Mouse (Mus musculus) left cerebral cortex, adult 11 months (tissue): ENCODE results near the gene Ptpdc1.

Experiments
- DNase-seq: peaks from one replicate; pipeline ENCODE4 v3.0.0; 2022; ENCODE audit warnings: low spot score

Gene Ptpdc1

DNA sequence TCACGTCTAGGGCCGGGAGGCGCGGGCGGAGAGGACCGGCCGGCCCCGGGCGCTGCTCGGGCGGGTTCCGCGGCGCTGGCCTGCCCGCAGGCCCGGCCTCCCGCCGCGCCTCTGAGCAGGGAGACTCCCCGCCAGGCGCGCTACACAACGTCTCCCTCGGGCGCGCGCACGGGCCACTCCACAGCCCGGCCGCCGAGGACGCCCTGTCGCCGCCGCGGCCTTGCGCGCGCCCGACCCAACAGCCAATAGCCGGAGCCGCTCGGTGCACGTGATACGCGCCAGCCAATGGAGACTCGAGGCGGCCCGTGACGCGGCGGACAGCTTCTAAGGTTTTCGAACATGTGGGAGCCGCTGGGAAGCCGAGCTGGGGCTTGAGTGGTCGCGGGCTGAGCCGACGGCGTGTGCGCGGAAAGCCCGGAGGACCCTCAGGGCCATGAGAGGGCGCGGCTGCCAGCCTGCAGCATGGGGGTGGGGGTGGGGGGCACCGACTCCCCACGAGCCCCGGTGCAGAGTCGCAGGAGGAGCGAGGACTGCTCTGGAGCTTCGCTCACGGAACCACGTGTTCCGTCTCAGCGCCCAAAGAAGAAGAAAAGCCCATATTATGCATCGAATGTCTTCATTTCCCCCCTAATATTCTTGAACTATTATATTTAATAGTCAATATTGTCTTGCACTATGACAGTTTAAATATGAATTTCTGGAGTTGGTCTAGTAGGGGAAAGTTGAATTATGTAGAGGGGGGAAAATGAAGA lies at the start of gene Ptpdc1:
Gene Ptpdc1, minus strand, starts transcription at position 232 of the 752 bp plus-strand sequence.
- DNase-seq = peak; percentile 96

DNA sequence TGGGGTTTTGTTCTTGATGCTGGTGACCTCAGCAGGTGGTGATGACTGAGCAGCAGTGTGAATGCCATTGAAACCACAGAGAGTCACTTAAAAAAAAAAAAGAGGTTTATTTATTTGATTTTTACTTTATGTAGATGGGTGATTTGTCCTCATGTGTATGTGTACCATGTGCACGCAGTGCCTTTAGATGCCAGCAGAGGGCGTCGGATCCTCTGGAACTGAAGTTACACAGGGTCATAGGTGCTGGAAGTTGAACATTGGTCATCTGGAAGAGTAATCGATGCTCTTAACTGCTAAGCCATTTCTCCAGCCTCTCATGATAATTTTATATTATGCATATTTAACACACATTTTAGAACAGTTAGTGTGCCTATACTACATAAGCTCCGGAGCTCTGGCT lies 49.1 kb upstream of the Ptpdc1 start:
- DNase-seq = no peak

DNA sequence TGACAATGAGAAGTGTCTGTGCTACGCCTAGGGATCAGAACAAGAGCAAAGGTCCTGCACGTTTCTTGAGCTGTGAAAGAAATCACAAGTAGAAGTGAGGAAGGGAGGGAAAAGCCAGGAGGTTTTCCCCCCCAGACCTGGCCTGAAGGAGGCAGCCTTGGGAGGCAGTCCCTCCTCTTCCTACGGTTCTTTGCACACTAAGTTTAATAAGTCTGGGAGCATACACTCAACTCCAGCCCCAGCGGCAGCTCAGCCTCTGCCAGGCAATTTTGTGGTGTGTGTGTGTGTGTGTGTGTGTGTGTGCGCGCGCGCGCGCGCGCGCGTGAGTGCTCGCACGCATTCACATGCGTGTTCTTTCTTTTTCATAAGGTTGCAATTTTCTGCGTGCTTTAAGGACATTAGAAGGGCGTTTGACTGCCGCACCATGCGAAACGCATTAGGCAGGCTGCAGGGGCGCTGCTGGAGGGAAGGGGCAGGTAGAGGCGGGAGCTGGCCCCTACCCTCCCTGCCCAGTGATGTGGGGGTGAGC lies 46.9 kb upstream of the Ptpdc1 start:
- DNase-seq = no peak

DNA sequence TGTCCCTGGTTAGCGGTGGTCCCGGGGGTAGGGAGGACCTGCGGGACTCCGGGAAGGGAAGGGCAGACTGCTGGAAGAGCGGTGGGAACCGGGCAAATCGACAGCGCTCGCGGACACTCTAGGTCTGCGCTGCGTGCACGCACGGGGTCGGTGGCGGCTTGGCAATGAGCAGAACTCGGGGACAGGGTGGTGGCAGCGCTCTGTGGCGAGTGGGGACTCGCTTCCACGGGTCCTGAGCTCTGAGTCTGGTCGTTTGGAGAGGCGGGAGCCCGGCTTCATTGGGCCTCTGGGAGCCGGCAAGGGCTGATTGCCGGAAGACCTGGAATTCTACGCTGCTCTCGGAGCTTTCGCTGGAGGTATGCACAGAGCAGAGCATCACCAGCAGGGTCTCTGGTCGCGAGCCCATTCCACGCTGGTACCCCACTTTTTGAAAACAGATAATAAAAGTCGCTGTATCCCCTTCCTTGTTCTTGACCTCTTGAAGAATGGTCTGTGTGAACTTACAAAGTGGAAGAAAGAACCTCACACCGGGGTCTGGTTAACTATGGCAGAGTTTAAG lies 43.6 kb upstream of the Ptpdc1 start:
- no peak for DNase-seq

DNA sequence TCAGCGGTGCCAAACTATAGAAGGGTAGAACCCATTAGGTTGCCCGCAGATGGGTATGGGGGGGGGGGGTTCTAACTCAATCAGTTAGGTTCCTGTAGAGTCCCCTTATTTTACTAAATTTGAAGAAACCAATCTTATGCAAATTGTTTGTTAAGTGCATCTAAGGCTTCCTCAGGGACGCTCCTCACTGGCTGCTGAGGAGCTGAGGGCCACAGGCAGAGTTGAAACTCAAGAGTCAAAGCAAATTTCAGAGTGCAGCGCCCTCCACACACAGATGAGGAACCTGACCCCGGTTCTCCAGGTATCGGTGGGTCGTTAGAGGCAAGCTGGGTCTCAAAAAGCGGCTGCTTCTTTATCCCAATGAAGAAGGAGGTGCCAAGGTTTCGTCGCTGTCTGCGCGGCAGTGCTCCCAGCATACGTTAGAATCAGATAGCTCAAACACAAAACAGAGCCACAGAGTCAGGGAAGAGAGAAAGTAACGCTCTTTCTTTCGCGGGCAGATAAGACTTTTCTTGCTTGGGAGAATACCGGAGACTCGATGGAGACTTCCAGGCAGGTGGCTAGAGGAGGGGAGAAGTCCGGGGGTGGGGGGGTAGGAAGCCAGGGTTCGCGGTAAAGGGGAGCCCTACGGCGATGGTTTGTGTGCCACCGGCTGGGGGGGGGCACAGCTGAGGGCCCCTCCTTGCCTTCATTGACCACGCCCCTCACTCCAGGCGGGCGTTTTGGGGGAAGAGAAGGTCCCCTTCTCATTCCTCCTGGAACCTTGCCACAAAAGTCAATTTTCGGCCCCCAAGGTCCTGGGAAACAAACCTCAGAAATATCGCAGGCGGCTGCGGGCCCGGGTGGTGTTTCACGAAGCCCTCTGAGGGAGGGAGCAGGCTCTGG lies 42.9 kb upstream of the Ptpdc1 start:
- DNase-seq = no peak

DNA sequence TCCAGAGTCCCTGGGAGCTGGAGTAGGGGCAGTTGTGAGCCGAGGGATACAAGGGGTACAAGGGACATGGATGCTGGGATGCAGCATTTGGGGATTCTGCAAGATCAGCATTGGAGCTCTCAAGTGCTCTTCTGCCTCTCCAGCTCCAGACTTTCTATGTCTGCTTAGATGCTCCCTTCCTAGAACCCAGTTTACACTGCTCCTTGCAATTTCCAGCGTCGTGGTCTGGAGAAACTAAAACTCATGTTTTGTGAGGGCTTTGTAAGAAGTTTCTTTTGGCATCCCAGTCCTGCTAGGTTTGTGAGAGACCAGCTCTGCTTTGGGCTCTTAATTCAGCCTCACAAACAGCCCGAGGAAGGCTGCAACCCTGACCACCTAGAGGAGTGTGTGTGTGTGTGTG lies 42.0 kb upstream of the Ptpdc1 start:
- no peak for DNase-seq

DNA sequence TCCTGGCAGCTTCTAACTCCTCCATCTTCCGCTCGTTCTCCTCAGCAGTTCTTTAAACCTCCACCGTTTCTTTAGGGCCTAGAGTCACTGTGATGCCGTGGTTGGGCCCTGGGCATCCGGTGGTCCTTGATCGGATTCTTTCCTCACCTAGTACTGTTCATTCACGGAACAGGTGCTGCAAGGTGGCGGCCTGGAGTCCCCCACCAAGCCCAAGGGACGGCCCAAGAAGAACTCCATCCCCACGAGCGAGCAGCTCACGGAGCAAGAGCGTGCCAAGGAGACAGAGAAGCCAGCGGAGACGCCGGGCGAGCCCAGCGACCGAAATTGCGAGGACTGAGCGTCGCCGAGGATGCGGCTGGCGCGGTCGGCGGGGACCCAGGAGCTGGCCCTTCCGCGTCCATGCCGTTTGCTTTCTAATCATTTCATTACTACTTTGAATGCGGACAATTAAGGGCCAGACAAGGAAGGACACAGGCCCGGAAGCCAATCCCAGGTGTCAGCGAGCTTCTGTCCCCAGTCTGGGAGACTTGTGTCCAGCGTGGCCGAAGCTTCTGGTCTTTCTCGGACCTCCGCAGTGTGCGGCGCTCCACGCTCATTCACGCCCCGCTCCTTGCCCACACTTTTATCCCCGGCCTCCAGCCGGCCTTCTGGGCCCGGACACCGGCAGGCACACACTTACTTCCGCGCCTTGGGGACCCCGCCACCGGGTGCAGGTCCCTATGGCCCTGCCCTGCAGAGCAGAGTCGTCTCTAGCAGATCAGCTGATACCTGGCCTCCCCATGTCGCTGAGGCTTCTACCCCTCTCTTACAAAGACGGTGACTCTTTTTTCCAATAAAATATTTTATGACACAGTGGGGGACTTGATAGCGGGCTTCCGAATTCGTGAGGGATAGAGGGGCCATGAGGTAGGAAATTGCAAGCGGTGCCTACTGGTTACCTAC lies 40.5 kb upstream of the Ptpdc1 start:
- DNase-seq = no peak

DNA sequence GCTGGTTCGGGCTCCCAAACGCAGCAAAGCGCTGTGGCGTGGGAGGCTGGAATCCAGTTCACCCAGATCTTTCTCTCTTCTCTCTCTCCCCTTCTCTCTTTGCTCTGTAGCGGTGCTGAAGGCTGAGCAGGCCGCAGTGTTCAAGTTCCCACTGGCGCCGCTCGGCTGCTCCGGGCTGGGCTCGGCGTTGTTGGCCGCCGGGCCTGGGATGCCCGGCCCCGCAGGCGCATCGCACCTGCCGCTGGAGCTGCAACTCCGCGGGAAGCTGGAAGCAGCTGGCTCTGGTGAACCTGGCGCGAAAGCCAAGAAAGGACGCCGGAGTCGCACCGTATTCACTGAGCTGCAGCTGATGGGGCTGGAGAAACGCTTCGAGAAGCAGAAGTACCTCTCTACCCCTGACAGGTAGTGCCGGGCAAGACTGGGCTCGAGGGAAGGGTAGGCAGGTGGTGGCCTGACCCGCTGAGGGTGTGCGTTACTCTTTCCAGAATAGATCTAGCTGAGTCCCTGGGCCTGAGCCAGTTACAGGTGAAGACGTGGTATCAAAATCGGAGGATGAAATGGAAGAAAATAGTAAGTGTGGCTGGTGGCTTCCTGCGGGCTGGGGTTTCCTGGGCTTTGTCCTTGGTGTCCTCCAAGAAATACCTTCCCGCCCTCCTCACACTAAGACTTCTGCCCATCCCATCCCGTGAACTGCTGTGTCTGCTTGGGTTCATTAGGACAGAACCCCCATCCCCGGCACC lies 39.6 kb upstream of the Ptpdc1 start:
- no peak for DNase-seq

DNA sequence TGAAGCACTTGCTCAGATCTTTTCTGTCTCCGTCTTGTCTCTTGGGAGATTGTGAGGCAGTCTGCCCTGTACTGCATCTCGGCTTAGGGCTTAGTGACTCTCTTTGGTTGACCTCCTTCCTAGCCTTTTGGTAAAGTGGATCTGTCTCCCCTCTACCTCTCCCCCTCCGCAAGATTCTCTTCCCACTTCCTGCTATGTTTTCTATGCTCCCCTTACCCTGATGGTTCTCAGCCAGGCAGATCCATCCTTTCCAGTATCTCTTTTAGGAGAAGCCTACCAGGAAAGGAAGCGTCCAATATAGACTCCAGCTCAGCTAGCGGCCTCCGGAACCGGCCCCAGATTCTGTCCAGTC lies 38.5 kb upstream of the Ptpdc1 start:
- DNase-seq = no peak

DNA sequence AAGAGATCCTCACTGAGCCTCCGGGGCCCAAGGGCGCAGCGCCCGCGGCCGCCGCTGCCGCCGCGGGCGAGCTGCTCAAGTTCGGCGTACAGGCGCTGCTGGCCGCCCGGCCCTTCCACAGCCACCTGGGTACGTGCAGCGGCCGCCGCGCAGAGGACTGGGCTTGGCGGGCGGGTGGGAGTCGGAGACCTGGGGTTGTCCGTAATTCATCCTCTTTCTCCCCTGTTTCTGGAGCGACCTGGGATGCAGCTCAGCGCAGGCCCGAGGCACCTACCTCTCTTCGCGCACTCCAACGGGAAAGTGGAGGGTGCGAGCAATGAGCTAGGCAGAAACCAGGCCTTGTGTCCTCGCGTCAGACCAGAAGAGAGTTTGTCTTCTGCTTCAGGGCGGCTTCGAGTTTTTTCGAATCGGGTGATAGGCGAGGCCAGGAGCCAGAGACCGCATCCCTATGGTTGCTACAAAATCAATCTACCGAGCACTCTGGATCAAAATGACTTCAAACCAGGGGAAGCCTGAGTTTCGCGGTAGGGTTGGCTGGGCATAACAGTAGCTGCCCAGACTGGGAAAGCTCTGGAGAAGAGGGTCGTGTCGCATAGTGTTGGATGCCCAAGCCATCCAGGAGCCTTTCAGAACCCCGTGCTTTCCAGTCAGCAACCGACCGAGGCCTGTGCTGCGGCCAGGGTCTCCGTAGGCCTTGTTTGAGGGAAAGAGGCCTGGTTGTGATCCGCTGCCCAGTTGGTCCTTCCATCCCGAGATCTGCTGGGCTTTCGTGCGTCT lies 37.9 kb upstream of the Ptpdc1 start:
- DNase-seq = no peak

DNA sequence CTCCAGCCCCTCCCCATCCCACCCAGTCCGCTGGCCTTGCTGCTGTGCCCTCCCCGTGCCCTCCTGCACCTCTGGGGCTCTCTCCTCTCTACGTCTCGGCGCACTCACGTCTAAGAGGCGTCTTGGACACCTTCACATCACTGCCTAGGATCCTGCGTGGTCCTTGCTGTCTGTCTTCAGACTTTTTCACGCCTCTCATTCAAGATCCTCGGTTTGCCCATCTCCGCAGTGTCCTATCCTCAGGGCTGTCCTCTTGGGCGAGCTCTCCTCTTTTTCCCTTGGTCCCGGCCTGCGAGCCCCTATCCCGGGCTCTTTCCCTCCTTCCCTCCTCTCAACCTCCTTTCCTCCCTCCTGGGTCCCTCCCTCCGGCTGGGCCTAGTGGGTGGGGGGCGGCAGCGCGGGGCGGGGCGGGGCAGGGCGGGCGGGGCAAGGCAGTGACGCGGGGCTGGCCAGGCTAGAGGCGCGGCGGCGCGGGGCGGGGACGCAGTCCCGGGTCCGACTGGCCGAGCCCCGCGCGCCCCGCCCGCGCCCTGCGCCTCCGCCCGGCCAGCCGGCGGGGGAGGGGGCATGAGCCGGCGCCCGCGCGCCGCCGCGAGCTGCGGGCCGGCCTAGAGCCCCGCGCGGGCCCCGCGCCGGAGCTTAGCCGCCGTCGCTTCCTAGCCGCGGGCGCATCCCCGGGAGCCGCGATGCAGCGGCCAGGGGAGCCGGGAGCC lies 37.1 kb upstream of the Ptpdc1 start, which contains the start of gene Barx1:
Gene Barx1, plus strand, starts transcription at position 568 of the 713 bp plus-strand sequence.
- no peak for DNase-seq

DNA sequence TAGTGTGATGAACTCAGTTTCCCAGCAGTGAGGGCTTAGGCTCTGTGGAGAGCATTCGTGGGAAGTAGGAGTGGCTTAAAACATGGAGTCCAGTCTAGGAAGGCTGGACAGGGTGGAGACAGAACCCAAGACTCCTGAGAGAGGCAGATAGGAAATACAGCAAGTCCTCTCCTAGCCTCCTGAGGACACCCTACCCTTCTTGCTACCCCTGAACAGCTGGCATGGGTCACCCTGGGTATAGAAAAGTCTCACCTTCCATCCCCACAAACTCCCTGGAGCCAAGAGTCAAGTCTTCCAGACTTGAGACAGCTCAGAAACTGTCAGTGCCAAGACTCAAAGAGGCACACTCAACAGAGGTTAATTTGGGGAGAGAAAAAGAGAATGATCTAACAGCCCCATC lies 36.1 kb upstream of the Ptpdc1 start:
- no peak for DNase-seq

DNA sequence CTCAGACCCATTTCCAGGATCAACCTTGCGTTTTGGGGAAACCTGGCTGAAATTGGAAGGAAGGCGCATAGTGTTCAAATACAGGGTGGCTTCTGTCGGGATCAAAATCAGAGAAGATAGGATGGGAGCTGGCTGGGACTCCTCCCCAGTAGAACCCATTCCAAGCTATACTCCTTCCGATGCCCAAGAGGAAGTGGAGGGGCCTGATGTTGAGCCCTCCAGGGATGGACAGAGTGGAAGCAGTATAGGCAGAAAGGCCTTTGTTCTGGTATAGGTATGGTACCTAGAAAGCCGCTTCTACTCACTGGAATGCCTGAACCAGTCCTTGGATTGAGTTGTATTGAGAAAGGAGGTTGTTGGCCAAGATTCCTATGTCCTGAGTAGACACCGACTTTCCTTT lies 35.3 kb upstream of the Ptpdc1 start:
- no peak for DNase-seq

DNA sequence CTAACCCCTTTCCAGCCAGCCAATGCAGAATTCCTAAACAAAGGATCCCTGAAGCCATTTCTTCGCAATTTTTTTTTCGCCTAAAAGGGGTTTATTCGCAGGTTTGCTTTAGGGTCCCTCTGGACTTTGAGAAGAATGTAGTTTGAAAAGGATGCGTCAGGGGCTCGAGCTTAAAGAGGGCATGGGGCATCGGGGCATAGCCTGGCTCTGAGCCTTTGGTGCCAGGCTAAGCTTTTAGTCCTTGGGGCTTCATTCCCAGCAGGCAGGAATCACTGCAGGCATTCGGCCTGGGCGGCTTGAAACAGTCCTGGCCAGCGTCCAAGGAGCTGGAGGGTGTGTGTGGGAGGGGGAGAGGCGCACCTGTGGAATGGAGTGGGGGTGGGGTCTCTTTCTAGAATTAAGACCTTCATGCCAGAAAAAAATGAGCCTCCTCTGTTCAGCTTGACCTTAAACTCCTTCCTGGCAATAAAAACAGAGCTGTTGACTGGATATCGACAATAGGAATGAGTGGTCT lies 34.8 kb upstream of the Ptpdc1 start:
- DNase-seq = no peak

DNA sequence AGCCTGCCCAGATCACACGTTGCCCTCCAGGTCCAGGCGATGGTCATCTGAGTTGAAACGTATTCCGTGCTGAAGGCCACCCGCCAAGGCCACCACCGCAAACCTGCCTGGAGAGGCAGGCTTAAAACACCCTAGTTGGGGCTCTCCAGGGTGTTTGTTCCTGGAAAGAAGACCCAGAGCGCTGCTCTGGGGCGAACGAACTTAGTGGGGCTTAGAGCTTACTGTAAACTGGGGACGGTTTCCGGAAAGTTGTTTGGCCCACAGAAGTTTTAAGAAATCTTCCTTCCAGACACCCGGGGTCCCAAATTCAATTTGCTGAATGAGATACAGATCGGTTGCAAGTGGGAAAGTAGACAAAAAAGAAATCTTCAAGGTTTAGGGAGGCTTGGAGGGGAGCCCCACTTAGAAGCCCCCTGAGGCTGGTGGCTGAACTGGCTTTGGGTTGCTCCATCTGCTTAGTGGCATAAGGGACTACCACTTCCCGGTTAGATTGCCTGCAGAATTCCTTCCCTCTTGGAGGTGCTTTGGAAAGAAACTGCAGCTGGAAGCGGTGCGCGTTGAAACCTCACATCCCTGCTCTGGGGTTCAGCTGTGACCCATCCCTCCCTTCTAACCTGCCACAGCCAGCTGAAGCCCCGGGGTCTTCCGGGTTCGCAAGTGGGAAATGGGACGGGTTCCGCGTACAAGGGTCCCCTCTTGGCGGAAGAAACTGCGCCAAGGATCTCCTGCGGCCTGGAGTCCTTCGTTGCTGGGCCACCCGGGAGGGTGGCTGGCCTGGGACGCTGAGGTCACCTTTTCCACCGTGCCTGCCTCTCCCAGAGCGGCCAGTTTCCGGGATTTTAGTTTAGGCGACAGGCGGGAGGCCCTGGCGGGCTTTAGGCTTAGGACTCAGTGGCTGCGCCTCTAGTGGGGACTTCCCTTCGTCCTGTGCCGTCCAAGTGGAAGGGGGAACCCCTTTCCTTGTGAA lies 34.1 kb upstream of the Ptpdc1 start:
- no peak for DNase-seq

DNA sequence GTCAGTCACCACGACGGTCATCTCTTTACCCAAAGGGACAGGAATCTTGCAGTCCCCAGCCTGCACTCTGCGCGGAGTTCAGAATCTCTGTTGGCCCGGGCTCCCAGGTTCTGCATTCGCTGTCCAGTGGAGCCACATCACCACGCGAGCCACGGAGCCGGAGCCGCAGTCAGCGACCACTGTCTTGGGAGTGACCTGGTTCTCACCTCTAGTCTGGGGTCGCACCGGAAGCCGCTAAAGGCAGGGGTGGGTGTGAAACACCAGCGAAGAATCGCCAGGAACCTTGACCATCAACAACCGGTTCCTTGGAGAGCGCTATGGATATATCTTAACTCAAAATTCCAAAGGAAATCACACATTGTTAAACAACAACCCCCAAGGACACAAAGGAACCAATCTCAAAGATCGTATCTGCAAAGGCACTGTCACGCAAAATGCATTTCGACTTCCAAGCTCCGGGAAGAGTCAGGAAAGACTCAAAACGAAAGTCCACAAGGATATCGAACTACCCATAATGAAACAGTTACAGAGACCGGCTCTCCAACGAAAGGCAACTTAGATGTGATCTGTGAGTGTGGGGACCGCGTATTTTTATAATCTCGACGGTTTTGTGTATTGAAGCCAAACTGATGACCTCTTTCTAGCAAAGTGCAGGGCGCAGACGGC lies 33.3 kb upstream of the Ptpdc1 start:
- DNase-seq = no peak

DNA sequence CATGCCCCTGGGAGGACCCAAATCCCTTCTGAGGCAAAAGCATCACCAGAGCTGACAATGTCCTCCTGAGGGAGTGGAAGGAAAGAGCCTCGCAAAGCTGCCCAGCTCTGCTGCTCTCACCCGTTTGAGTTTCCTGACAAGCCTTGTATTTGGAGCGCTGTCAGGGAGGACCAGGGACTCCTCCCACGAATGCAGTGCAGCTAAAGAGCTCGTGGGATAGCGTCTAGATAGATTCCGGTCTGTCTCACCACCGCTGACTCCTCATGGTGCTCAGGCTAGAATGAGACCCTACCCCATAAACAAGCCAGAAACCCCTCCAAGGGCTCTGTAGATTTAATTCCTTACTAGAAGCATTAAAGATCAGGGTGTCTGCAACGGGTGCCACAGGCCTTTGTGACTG lies 32.3 kb upstream of the Ptpdc1 start:
- no peak for DNase-seq

DNA sequence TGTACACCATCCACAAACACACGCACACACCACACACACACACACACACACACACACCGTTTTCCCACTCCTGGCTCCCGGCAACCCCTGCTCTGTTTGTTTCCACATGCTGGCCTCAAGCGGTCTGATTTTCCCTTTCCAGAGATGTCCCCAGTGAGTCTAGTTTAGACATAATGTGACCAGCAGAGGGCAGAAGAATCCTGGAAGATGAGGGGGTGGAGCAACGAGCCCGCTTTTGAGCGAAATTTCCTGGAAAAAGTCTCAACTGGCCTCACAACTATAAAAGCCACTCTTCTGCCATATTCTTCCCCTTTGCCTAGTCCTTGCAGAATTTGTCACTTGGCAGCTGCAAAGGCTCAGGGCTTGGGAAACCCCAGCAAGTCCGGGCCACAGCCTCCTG lies 30.2 kb upstream of the Ptpdc1 start:
- peak; percentile 37 for DNase-seq
